Mouse (Mus musculus) heart, embryonic 13.5 days (tissue): ENCODE measurements around the gene Tgtp1. TPM values are rescaled to one million over a fixed set of nuclear protein-coding genes. Genes with fewer than 3 reads are reported as not detected.
"Not testable (repeated sequence)": the region's sequence is repeated elsewhere in the genome, so short reads cannot be mapped to it uniquely, and the experiment has no call there.

Experiments
- ATAC-seq: fragments of 200-750 bp; cut with Nextera tagmentation; 2 replicates; pipeline ENCODE4 v1.8.0; 2017; ENCODE audit warnings: moderate TSS enrichment; ENCODE audit not compliant: insufficient number of reproducible peaks, low FRiP score, low TSS enrichment; ENCODE audit errors: extremely low read depth
- H3K27ac ChIP-seq: fragments of 300-500 bp; sonication (generic); replicated peaks from 2 replicates; pipeline ENCODE4 v1.5.1; 2015; ENCODE audit warnings: moderate library complexity, mild to moderate bottlenecking, inconsistent platforms
- H3K27me3 ChIP-seq: fragments of 300-500 bp; sonication (generic); replicated peaks from 2 replicates; pipeline ENCODE4 v1.6.1; 2015; ENCODE audit warnings: mild to moderate bottlenecking, inconsistent platforms
- H3K36me3 ChIP-seq: fragments of 300-500 bp; sonication (generic); 2 replicates; pipeline ENCODE4 v1.6.1; 2015; ENCODE audit warnings: mild to moderate bottlenecking, inconsistent platforms
- H3K4me1 ChIP-seq: fragments of 300-500 bp; sonication (generic); 2 replicates; pipeline ENCODE4 v1.6.1; 2015; ENCODE audit warnings: inconsistent platforms
- H3K4me2 ChIP-seq: fragments of 300-500 bp; sonication (generic); 2 replicates; pipeline ENCODE4 v1.6.1; 2015; ENCODE audit warnings: inconsistent platforms, mild to moderate bottlenecking, moderate library complexity
- H3K4me3 ChIP-seq: fragments of 300-500 bp; sonication (generic); 2 replicates; pipeline ENCODE4 v1.5.1; 2015; ENCODE audit warnings: moderate library complexity, mild to moderate bottlenecking, inconsistent platforms
- H3K9ac ChIP-seq: fragments of 300-500 bp; sonication (generic); 2 replicates; pipeline ENCODE4 v1.6.1; 2015; ENCODE audit warnings: inconsistent platforms, mild to moderate bottlenecking, moderate library complexity
- H3K9me3 ChIP-seq: fragments of 300-500 bp; sonication (generic); 2 replicates; pipeline ENCODE4 v1.6.1; 2016; ENCODE audit warnings: inconsistent platforms
- WGBS: fragments of 180-500 bp; shearing (Covaris S2); methylation state at CpG from one replicate; pipeline ENCODE4 v1.1.7; 2015; ENCODE audit warnings: mixed read lengths; 5-methylcytosine and 5-hydroxymethylcytosine counted together
- polyA plus RNA-seq: library from polyadenylated mRNA; unstranded; fragments of >200 nt; fragmentation: Nextera tagmentation; extraction: Ambion mirVana; gene quantifications from 2 replicates; pipeline ENCODE4 v1.2.1, GENCODE M21; 2015

Tgtp1 gene
- 0.16 TPM in 1 of 2 replicates, not detected in the other for polyA plus RNA-seq

DNA sequence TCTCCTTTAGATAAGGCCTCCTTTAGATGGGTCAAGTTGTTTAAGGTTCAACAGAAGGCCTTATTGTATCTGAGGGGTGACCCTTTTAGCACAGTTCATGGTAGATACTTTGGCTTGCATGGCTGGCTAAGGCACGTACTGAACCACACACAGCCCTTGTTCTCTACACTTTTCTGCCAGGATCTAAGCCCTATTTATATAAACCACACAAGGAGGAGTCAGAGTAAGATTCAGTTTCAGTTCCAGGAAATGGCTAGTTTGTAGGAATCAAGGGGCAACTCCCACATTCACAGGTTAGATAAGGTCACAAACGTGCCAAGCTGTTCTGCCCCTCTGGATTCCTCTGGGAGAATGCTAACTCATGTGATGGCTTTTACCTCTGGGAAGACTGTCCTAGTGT, at the start of gene Tgtp1:
Tgtp1 (minus strand) TSS at position 155 of the 400 bp plus-strand sequence.
- H3K4me3 ChIP-seq, H3K9ac ChIP-seq, H3K9me3 ChIP-seq, H3K27me3 ChIP-seq, H3K27ac ChIP-seq, H3K36me3 ChIP-seq, ATAC-seq: not testable (repeated sequence)
- Histone ChIP-seq H3K4me2 (peak within 1 kb of the TSS; percentile 11; the same call in 1 of the 2 replicates), H3K4me1 (peaks cover 11% of the 10 kb centered on the region)
- WGBS: 48% methylated on average over 2 of the region's 2 CpGs

DNA sequence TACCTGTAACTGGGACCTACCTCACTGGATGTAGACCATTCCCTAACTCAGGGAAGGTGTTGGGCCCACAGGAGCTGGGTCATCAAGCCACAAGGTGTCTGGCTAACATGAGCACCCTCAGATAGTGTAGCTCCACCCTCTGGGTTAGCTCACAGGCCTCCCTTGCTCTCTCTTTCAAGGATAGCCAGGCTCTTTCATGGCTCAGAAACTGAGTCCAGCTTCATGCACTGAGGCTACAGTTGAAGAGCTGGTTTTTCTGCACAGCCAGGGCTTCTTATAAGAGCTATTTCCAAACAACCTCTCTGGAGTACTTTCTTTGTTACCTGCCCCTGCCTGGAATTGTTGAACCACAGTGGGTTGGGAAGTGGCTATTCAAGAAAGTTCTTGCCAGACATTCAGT, 18.1 kb upstream of the Tgtp1 start:
- not testable (repeated sequence) for ATAC-seq, H3K9me3 ChIP-seq, H3K36me3 ChIP-seq, H3K4me1 ChIP-seq, H3K4me3 ChIP-seq, H3K4me2 ChIP-seq, H3K27me3 ChIP-seq, H3K27ac ChIP-seq, H3K9ac ChIP-seq

DNA sequence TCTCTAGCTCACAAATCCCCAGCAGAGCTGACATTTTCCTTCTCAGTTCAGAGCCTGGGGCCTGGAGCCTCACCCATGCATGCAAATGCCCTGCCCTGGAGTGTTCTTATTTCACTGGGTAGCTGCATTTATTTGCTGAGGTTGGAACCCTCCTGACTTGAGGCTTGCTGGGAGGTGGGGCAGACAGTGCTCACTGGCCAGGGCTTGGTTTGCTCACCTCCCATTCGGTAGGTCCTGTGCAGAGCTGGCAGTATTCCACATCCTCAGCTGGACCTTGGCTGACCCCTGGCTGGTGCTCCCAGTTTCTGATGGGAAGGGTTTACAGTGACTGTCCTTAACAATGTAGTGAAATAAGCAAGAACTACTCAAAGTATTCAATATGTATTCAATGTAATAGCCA, 12.8 kb upstream of the Tgtp1 start:
- not testable (repeated sequence) for H3K9me3 ChIP-seq, ATAC-seq, H3K27me3 ChIP-seq, H3K27ac ChIP-seq, H3K4me1 ChIP-seq, H3K4me2 ChIP-seq, H3K9ac ChIP-seq, H3K4me3 ChIP-seq, H3K36me3 ChIP-seq
- WGBS: 37% methylated on average over 1 of the region's 1 CpGs

DNA sequence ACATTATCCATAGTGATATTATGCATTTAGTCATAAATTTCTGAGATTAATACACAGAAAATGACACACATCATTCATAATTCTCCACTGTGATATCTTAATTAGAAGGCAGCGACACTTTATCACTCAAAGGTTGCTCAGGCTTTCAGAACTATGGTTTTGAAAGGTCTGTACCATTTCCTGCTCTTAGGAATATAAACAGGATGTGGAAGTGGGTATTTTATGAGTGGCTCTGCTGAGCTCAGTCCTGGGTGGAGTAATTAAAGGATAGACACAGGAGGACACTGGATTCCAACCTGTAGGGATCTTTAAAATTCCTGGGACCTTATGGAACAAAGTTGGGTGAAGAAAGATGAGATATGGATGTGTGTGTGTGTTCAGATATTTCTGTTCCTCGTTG, 12.3 kb upstream of the Tgtp1 start:
- H3K9ac ChIP-seq, H3K36me3 ChIP-seq, H3K4me3 ChIP-seq, ATAC-seq, H3K27ac ChIP-seq, H3K9me3 ChIP-seq, H3K27me3 ChIP-seq, H3K4me2 ChIP-seq, H3K4me1 ChIP-seq: not testable (repeated sequence)
- 34% methylated on average over 2 of the region's 2 CpGs for WGBS

DNA sequence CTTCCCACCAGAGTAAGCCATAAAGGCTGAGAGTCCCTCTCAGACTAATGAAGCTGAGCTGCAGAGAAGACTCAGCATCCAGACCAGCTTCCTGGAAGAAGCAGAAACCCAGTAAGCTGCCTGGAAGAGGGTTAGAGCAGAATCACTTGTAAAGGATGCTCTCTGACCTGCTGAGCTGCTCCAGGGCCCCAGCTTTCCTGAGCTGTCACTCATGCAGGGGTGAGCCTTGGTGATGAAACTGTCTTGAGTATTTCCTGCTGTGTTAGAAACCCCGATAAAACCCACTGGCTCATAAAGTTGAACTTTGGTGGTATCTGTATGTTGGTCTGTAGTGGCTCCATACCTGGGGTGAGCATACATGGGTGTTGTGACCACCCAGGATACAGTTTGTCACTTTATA, 6.4 kb upstream of the Tgtp1 start:
- not testable (repeated sequence) for H3K4me1 ChIP-seq, H3K36me3 ChIP-seq, H3K27ac ChIP-seq, ATAC-seq, H3K4me2 ChIP-seq, H3K27me3 ChIP-seq, H3K9ac ChIP-seq, H3K4me3 ChIP-seq, H3K9me3 ChIP-seq
- WGBS: 58% methylated on average over 1 of the region's 1 CpGs

DNA sequence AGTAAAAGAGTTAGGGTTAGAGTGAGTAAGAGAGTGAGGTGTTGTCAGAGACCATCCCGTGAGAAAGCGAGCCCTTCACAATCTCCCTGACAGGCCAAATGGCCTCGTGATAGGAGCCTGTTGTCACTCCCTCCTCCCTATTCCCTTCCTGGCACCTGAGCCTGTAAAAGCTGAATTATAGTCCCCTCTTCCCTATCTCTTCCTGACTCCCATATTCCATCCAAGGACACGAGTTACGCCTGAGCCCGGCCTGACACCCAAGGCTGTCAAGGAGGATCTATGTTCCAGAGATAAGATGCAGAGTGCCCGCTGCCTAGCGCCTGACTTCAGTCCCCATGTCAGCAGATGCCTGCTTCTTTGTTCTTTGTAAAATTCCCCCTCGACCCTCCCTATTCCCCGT, 676 bp downstream of the Tgtp1 start:
- peaks cover 11% of the 10 kb centered on the region for H3K4me1 ChIP-seq
- not testable (repeated sequence) for ATAC-seq, H3K36me3 ChIP-seq, H3K9me3 ChIP-seq, H3K27ac ChIP-seq, H3K27me3 ChIP-seq, H3K4me3 ChIP-seq, H3K9ac ChIP-seq
- H3K4me2 ChIP-seq: peak overlapping the region; percentile 11; the same call in 1 of the 2 replicates
- 10% methylated on average over 10 of the region's 10 CpGs for WGBS

DNA sequence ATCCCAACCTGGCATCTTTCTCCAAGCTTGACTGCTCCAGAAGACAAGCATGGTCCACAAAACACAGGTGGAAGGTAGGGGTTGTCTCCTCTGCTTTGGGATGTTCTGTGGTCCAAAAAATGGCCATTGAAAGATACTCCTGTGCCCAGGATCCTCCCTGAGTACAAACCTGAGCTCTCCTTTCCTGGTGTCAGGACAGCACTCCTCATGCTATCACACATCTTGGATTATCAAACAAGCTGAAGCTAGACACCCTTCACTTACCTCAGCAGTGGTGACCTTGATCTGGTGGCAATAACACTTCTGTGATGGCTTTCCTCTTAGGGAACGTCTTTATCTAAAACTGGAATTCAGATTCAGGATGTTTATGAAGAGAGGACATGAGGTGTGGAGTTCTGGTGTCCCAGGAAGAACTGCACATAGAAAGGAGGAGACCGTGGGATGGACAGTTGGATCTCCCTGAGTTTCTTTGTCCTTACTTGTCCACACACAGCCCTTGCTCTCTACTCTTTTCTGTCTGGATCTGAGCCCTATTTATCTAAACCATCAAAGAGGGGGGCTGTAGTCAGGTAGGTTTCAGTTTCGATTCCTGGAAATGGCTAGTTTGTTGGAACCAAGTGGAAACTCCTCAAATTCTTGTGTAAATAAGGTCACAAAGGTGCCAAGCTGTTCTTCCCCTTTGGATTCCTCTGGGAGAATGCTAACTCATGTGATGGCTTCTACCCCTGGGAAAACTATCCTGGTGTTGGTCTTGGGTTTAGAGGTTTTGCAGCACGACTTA, 2.0 kb downstream of the Tgtp1 start, which contains the start of gene Gm12185:
Gm12185 (minus strand) TSS at position 487 of the 781 bp plus-strand sequence.
- H3K4me2 ChIP-seq, H3K27ac ChIP-seq, H3K9me3 ChIP-seq, H3K36me3 ChIP-seq, ATAC-seq, H3K4me3 ChIP-seq, H3K27me3 ChIP-seq, H3K9ac ChIP-seq: not testable (repeated sequence)
- WGBS: 43% methylated on average over 4 of the region's 4 CpGs
- H3K4me1 ChIP-seq: peaks cover 11% of the 10 kb centered on the region

DNA sequence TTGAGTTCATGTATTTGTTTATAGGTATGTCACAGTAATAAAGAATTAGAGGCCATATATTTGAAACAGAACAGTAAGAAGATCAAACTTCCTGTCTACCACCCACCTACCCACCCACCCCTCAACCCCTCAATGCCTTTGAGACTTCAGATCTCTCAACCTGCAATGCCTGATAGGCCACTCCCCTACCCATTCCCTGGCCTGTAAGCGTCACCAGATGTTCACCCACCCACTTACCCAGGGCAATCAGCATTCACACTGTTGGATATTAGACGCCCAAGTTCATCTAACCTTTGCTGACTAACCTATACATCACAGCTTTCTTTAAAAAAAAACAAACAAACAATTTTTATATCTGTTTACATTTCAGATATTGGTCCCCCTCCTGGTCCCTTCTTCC, 4.0 kb downstream of the Tgtp1 start:
- not testable (repeated sequence) for H3K27me3 ChIP-seq, ATAC-seq, H3K4me2 ChIP-seq, H3K4me3 ChIP-seq, H3K27ac ChIP-seq, H3K9ac ChIP-seq, H3K9me3 ChIP-seq, H3K36me3 ChIP-seq
- WGBS: 58% methylated on average over 2 of the region's 2 CpGs
- peaks cover 11% of the 10 kb centered on the region for H3K4me1 ChIP-seq

DNA sequence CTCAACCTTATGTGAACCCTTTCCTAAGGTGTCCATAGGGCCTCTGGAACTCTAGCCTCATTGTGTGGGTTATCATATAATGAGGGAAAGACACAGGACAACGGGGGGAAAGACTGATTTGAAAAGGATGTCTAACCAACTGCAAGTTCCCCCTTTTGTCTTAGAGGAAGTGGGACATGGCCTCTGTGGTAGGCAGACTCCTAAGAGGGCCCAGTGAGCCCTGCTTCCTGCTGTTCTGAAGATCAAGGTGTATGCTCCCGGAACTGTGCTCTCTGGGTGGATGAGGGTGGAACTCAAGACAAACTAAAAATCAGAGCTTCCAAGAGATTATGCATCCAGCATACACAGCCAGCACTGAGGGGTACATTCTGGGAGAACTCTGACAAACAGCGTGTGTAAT, 5.8 kb downstream of the Tgtp1 start:
- not testable (repeated sequence) for H3K27me3 ChIP-seq, H3K36me3 ChIP-seq, H3K4me1 ChIP-seq, H3K9me3 ChIP-seq, H3K4me3 ChIP-seq, H3K27ac ChIP-seq, ATAC-seq, H3K4me2 ChIP-seq, H3K9ac ChIP-seq
- WGBS: 71% methylated on average over 2 of the region's 3 CpGs

DNA sequence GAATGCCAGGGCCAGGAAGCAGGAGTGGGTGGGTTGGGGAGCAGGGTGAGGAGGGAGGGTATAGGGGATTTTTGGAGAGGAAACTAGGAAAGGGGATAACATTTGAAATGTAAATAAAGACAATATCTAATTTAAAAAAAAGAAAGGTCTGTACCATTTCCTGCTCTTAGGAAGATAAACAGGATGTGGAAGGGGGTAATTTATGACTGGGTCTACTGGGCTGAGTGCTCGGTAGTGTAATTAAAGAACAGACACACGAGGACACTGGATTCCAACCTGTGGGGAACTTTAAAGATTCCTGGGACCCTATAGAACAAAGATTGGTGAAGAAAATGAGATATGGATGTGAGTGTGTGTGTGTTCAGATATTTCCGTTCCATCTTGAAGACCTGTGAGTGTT, 11.1 kb downstream of the Tgtp1 start:
- not testable (repeated sequence) for H3K4me1 ChIP-seq, H3K27ac ChIP-seq, H3K4me3 ChIP-seq, ATAC-seq, H3K9ac ChIP-seq, H3K36me3 ChIP-seq, H3K9me3 ChIP-seq, H3K27me3 ChIP-seq, H3K4me2 ChIP-seq
- WGBS: no CpG with 5 or more reads among the region's 3 CpGs

DNA sequence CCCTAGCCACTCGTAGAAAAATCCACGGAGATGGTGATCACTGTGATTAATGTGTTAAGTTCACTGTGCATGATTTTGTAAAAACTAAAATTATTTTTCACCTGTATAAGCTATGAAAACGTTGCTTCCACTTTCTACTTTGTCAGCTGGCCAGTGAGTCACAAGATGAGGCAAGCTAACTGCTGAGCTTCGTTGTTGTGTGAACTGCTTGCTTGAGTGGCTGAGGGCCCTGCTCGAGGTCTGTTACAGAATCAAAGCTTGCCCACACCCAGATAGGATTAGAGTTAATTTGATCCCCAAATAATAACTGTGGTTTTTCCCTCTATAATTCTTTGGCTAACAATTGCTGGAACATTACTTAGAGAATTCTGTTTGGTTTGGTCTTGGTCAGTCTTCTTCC, 13.9 kb downstream of the Tgtp1 start:
- ATAC-seq, H3K36me3 ChIP-seq, H3K4me1 ChIP-seq, H3K27ac ChIP-seq, H3K27me3 ChIP-seq, H3K4me2 ChIP-seq, H3K9me3 ChIP-seq, H3K4me3 ChIP-seq, H3K9ac ChIP-seq: not testable (repeated sequence)
- WGBS: no CpG with 5 or more reads among the region's 5 CpGs

DNA sequence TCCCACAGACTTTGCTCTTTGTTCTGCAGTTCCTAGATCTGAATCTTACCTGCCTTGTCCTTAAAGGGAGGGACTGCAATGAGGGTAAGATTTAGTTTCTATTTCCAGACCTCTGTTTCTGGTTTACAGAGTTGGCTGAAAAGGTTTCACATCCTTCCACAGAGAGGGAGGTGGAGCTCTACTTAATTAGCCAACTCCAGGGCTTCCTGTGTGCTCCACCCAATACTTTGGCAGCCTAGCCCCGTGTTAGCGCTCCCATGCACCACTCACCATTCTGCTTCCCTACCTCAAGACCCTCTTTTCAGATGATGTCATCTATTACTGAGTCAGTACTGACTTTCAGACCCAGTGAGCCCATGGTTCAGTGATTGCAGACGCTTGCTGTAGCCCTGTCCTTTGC, 14.7 kb downstream of the Tgtp1 start, which contains the start of gene 9930111J21Rik1:
9930111J21Rik1 (minus strand) TSS at position 148 of the 400 bp plus-strand sequence.
- not testable (repeated sequence) for H3K9me3 ChIP-seq
- no CpG with 5 or more reads among the region's 3 CpGs for WGBS

More for the DNA sequence above, 14.7 kb downstream of the Tgtp1 start, which contains the start of gene 9930111J21Rik1:
- ATAC-seq, H3K4me1 ChIP-seq, H3K36me3 ChIP-seq, H3K4me2 ChIP-seq, H3K4me3 ChIP-seq, H3K9ac ChIP-seq, H3K27ac ChIP-seq, H3K27me3 ChIP-seq: not testable (repeated sequence)
